Mouse (Mus musculus) liver, adult 2 months (tissue): Measurements from ENCODE around the gene Aarsd1.

Source experiments
- CTCF ChIP-seq: fragments of 200-500 bp; IDR thresholded peaks from 2 replicates; pipeline ENCODE4 v1.5.1; 2011; ENCODE audit warnings: low read depth, low read length, control low read depth
- POLR2A ChIP-seq: fragments of 200-500 bp; IDR thresholded peaks from 2 replicates; pipeline ENCODE4 v1.6.1; 2011; ENCODE audit warnings: low read length, control low read depth; ENCODE audit not compliant: insufficient read depth; ENCODE audit errors: extremely low read depth

DNA sequence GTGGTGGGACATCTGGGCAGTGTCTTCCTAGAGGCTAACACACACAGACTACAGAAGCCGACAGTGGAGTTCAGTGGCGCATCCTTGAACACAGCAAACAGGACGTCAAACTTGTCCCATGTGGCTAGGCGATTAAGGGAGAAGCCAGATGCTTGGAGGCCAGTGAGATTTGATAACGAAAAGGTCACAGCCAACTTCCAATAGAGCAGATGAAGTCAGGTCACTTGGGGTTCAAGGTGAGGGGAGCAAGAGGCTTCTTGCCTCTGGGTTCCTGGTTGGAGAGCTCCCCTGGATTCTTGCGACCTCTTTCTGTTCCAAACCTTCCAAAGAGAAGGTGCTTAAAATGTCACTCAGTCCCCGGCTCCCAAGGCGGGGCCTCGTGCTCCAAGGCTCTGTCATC, 57.6 kb downstream of the Aarsd1 start:
- TF ChIP-seq CTCF (no peak), POLR2A (no peak)
